Mouse (Mus musculus): Measurements from ENCODE around the gene Sfxn1.

The Sfxn1 gene

DNA sequence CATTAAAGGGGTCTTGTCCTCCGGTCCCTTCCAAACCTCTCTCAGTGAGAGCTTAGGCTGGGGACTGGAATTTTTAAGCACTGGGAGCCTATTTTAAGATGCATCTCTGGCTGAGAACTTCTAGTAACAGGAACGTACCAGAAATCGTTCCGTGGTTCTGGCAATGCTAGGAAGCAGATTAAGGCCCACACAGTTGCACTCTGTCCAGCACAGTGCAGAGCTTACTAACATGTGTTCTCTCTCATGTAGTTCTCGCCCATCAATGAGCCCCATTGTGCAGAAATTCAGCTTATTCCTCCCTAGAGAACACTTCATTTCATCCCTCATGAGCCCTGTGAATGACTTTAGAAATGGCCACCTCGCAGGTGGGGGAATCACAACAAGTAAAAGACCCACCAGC is 44.1 kb downstream of the Sfxn1 start:
- no peak for ATAC-seq (ENCODE audit: insufficient number of reproducible peaks, low FRiP score, low TSS enrichment)

DNA sequence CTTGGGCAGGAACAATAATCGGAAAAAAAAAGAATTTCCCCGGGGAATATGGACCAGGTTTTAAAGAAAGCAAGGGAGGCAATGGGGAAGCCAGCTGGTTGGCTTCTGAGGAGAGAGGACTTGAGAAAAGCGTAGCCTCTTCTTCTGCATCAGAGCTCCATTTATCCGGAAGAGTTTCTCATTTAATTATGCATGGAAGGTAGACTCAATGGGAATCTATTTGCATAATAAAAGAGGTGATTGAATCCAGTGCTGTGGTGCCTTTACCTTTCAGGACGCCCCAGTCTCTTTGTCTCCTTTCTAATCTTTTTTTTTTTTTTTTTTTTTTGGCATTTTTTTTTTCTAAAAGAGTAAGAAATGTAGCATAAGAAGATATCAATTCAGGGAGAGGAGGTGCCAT is 46.7 kb downstream of the Sfxn1 start:
- no peak for ATAC-seq (ENCODE audit: insufficient number of reproducible peaks, low FRiP score, low TSS enrichment)

DNA sequence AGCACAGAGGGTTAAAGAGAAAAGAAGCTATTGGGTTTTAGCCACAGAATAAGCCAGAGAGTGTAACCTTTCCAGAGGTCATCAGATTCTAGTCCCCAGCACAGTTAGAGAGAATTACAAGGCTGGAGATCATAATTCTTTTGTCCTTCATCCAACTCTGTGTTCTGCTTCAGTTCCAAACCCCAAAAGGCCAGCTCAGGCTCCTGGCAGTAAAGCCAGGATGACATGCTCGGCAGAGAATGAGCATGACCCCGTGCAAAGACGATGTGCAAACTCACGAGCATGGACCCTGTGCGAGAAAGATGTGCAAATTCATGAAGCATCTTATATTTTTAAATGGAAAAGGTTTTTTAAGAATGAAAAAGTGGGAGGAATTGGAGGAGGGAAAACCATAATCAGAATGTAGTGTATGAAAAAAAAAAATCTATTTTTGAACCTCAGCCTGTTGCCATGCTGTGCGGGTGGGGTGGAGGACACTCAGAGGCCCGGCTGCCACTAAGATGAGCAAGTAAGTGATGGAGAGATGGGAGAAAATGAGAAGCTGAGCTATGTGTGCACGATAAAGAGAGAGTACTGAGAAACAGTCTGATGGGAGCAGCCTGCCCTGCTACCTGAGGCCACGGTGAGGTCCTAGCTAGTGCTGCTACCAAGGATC is 66.2 kb downstream of the Sfxn1 start:
- ATAC-seq (ENCODE audit: insufficient number of reproducible peaks, low FRiP score, low TSS enrichment), result no peak

DNA sequence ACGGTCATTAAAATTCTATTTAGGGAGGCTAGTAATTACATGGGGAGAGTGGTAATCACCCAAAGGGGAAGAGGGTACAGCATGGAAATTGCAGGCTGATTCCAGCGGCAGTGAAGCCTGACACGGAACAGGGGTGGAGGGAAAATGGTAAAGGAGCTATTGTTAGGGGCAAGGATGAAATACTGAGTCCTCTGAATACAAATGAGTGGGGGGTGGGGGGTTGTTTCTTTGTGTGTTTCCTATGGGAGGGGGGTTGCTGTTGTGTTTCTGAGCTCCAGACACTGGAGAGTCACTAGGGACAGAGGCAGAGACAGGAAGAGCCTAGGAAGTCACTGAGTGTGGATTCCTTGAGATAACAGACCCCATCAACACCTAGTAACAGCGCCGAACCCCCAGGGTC is 72.1 kb downstream of the Sfxn1 start:
- no peak for ATAC-seq (ENCODE audit: insufficient number of reproducible peaks, low FRiP score, low TSS enrichment)

GRCm38 (mm10) chr13:54144624-54145023 is 73.0 kb downstream of the Sfxn1 start:
- no peak for ATAC-seq (ENCODE audit: insufficient number of reproducible peaks, low FRiP score, low TSS enrichment)

- ATAC-seq (ENCODE audit: insufficient number of reproducible peaks, low FRiP score, low TSS enrichment), result no peak
These were observed 75.7 kb downstream of the Sfxn1 start for GRCm38 (mm10) chr13:54147328-54147727.

DNA sequence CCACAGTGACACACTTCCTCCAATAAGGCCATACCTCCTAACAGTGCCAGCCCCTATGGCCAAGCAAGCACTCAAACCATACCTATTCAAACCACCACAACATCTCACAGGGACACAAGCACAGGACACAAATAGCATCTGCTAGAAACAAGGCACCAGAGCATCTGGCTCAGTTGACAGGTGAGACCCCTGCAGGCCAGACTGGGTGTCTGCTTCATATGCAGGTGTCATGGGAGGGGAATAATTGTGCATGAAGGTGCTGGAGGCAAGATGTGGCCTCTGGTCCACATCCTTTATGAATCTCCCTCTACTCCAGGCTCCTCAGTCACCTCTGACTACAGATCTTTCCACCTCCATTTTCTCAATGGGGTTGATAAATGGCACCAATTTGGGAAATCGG is 80.8 kb downstream of the Sfxn1 start:
- ATAC-seq (ENCODE audit: insufficient number of reproducible peaks, low FRiP score, low TSS enrichment), result no peak

DNA sequence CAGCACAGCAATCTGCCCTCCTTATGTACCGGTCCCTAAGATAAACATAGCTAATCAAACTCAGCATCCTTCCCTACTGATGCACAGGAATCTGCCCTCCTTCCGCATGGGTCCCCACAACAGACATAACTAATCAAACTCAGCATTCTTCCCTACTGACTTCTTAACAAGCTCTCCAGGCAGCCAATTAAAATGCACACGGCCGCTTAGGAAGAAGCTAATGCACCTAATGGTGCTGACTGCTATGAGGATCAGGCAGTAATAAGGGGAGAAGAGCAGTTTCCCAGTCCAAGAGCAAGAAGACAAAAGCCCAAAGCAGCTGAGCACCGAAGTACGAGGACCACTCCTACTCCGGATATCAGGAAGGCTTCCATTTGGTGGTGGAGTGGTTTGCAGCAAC is 81.2 kb downstream of the Sfxn1 start:
- no peak for ATAC-seq (ENCODE audit: insufficient number of reproducible peaks, low FRiP score, low TSS enrichment)

DNA sequence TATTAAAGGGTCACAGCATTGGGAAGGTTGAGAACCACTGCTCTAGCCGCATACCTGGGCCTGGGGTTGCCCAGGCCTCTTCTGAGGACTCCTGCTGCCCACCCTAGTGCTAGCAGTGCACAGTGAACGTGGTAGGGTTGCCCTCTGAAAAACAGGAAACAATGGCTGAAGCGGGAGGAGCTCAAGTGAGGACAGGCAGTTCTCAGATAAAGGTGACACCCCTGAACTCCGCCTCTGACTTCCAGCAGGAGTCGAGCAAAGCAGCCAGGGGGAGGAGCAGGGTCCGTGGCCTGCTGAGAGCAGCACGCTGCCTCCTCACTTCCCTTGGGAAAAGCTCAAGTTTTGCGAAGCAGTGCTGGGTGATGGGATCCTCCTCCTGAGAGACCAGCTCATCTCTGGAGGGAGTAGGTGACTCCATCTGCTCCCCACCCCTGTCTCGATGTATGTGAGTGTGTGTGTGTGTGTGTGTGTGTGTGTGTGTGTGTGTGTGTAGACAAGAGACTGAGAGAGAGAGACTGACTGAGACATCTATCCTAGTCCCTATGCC is 82.1 kb downstream of the Sfxn1 start:
- ATAC-seq (ENCODE audit: insufficient number of reproducible peaks, low FRiP score, low TSS enrichment), result no peak

GRCm38 (mm10) chr13:54155822-54156221 is 84.2 kb downstream of the Sfxn1 start:
- no peak for ATAC-seq (ENCODE audit: insufficient number of reproducible peaks, low FRiP score, low TSS enrichment)
